Mouse (Mus musculus): ENCODE measurements around the gene Gstz1.
"Not testable (repeated sequence)": the region's sequence is repeated elsewhere in the genome, so short reads cannot be mapped to it uniquely, and the experiment has no call there.

Gene Gstz1

DNA sequence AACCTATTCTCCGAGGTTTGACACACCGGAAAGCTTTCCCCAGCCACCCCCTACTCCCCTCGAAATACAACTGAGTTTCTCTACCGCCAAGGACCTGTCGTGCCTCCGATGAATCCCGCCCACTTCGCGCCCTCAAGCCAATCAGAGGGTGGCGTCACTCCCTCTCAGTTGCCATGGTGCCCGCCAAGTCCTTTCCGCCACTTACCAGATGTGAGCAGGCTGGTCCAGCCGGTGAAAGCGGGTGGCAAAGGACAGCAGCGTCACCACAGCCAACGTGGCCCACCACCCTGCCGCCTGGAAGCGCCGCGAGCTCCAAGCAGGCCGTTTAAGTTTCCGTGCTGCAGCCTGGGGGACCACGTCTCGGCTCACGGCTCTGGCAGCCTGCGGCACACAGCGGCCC lies at the start of gene Gstz1:
Gstz1 (plus strand) TSS at position 200 of the 400 bp plus-strand sequence.
- DNase-seq (ENCODE audit: low spot score), result peak; percentile 95

GRCm38 (mm10) chr12:87100331-87100730 lies 46.6 kb upstream of the Gstz1 start:
- no peak for DNase-seq (ENCODE audit: low spot score)

- DNase-seq (ENCODE audit: low spot score), result peak; percentile 6
Measured at GRCm38 (mm10) chr12:87102165-87102631, 44.8 kb upstream of the Gstz1 start, which contains the start of gene Ngb. Gene Ngb (minus strand): TSS chr12:87102539.

DNA sequence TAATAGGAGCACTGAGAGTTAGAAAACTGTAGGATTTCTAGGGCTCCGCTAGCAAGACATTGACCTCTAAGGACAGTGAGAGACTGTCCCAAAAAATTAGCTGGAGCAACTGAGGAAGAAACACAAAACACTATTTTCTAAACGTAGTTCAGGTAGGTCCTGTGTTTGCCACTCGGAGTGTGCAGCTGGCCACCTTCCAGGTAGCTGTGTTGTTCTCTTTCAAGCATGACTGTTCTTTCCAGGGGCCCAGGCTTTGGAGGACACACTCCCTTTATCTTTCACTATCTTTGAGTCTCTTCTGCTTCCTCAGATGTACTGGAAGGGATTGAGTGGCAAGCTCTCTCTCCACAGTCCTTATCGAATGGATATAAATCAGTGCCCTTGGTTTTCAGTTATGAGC lies 43.5 kb upstream of the Gstz1 start:
- DNase-seq (ENCODE audit: low spot score), result no peak

DNA sequence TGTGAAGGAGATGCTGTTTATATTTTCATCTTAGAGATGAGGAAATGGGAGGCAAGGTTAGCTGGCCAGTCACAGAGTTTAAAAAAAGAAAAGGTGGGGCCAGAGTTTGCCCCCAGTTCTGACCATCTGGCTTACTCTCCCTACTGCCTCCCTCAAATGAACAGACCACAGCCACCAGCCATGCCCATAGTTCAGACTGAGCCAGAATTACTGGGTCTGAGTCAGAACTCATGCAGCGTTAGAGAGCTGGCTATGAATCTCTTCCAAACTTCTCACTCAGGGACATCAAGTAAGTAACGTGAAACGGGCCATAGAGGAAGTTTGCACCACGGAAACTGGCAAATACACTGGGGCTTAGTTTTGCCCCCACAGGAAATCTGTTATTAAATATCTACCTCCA lies 42.2 kb upstream of the Gstz1 start:
- DNase-seq (ENCODE audit: low spot score), result no peak

GRCm38 (mm10) chr12:87107357-87107977 lies 39.5 kb upstream of the Gstz1 start:
- DNase-seq (ENCODE audit: low spot score), result no peak

- no peak for DNase-seq (ENCODE audit: low spot score)
Measured at GRCm38 (mm10) chr12:87121918-87122589, 24.9 kb upstream of the Gstz1 start.

GRCm38 (mm10) chr12:87127256-87127655 lies 19.7 kb upstream of the Gstz1 start:
- no peak for DNase-seq (ENCODE audit: low spot score)

- DNase-seq (ENCODE audit: low spot score), result no peak
Measured at GRCm38 (mm10) chr12:87130224-87130623, 16.7 kb upstream of the Gstz1 start.

DNA sequence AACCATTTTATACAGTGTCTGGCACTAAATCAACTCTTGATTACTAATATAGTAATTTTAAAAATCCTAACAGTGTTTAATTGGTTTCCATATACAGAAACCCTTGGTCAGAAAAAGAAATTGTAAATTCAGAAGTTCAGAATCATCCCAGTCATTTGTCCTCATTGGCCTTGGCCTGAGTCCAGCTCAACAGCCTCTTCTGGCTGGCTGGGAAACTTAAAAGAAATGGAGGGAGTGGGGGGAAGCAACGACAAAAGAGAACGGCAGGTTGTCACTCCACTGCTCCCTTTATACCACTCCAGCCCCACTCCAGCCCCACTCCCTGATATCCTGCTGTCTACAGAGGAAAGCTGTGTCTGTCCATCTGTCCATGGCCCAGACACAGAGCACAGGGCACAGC lies 15.8 kb upstream of the Gstz1 start:
- no peak for DNase-seq (ENCODE audit: low spot score)

DNA sequence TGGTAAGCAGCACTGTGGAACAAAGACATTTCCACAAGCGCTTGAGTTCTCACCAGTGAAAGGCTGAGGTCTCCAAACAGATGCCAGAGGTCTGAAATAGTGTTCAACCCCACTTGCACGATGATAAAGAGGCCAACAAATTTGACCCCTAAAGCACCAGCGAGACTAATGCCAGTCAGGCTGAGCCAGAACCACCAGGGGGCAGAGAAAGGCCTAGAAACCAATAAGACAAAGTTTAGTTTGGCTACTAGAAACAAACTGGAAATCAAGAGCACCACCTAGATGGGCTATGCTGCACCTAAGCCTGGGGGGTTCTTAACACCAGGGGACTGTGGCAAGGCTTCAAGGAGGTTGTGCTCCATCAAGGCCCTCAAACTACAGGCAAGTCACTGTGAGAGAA lies 15.3 kb upstream of the Gstz1 start:
- DNase-seq (ENCODE audit: low spot score), result peak; percentile 55

GRCm38 (mm10) chr12:87132210-87132609 lies 14.8 kb upstream of the Gstz1 start:
- DNase-seq (ENCODE audit: low spot score), result no peak

DNA sequence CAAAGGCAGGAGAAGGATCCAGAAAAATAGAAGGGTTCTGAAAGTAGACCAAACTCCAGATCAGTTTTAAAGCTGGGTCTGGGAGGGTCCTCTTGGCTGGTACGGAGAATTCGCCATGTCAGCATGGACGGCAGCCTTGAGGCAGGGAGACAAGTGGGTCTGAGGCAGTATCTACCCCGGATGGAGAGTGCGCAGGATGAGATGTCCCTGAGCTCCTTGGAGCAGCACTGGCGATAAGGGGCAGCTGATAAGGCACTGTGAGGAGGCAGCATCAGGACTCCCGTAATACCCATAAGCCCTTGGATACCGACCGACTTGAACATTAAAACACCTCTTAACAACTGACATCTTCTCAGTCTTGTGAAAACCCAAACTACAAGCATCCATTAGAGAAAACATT lies 14.2 kb upstream of the Gstz1 start:
- no peak for DNase-seq (ENCODE audit: low spot score)

GRCm38 (mm10) chr12:87137439-87138341 lies 9.3 kb upstream of the Gstz1 start:
- no peak for DNase-seq (ENCODE audit: low spot score)

DNA sequence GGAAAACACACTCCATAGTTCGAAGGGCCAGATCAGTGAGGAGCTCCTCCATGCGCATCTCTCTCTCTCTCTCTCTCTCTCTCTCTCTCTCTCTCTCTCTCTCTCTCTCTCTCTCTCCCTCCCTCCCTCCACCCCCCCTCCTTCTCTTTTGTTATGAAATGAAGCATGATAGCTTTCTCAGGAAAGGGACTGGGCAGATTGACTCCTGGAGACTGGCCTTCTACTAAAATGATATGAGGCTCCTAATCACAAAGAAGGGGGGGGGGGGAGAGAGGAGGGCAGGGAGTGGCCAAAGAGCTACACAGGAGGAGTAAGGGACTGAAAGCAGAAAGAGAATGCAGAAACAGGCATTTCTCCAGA lies 8.6 kb upstream of the Gstz1 start:
- peak; percentile 35 for DNase-seq (ENCODE audit: low spot score)

DNA sequence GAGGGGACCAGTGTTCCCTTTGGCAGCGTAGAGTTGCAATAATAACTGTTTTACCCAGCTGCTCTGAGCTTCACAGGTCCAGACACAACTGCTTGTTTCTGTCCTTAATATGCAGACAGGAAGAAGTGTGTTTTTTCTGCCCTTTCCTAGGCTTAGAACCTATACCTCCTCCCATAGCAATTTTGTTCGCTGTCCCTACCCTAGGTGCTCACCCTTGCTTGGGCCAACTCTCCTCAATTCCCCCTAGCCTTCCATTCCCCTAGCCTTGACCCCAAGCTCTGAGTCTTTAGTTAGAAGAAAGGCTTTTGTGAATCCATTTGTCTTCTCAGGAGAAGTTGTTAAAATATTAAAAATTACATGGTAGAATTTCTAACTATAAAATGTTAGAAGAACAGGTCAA lies 8.2 kb upstream of the Gstz1 start:
- DNase-seq (ENCODE audit: low spot score), result no peak

GRCm38 (mm10) chr12:87142156-87142555 lies 4.8 kb upstream of the Gstz1 start:
- DNase-seq (ENCODE audit: low spot score), result no peak

DNA sequence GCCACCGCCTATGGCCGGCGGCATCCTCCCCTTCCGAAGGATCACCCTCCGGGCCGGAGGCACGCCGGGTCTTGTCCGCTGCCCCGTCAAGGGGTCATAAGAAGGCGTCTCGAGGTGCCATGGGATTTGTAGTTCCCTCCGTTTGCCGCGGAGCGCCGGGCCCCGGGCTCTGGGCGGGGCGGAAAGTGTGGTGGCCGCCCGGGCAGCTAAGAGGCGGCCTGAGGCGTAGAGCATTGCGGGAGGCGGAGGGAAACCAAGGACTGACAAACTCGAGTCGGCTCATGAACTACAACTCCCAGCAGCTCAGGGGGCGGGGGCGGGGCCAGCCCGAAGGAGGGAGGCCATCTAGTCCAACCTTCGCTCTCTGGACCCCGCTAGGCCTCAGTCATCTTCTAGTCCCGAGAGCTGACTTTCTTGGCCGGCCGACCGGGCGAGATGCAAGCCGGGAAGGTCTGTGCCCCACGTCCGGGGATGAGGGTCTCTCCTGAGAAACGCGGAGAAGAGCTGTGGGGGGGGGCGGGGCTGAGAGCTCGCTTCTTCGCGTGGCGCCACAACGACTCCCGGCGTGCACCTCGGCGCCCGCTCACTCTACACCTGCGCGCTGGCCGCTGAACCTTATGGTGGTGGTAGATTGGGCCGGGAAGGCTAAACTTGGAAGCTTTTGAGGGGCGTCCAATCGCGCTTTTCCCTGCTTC lies 577 bp downstream of the Gstz1 start, which contains the start of gene Pomt2:
Pomt2 (minus strand) TSS at position 574 of the 695 bp plus-strand sequence.
- peak; percentile 95 for DNase-seq (ENCODE audit: low spot score)

- DNase-seq (ENCODE audit: low spot score), result no peak
Measured at GRCm38 (mm10) chr12:87148136-87148535, 1.2 kb downstream of the Gstz1 start.

DNA sequence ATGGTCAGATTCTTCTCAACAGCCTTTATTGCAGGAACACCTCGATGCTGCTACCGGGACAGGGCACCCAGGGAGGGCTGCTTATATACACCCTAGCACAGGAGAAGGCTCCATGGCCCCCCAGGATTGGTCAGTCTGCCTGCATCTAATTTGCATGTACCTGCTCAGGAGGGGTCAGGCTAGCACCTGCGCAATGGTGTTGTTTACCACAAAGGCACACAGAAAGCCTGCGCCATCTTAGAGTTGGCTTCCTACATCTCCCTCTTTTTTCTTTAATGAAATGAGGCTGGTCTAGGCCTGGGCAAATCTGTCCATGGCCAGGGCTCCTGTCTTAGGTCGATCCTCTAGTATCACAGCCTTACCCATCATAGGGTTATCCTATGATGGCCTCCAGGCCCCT lies 2.5 kb downstream of the Gstz1 start:
- no peak for DNase-seq (ENCODE audit: low spot score)

DNA sequence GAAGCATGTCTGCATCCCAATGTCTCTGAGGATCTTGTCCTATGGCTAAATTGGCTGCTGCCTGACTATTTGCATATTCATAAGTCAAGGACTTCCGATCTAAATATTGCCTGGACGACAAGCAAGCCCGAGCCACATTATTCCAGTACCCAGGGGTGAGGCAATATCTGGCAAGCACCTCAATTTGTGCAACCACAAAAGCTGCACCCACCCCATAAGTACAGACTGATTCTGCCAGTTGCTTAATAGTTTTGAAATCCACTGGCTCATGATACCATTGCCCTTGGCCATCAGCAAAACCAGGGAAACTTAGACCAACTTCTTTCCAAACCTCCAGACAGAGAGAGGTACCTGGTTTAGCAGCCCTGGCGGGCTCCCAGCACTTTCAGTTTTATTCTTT lies 7.5 kb downstream of the Gstz1 start:
- not testable (repeated sequence) for DNase-seq (ENCODE audit: low spot score)

DNA sequence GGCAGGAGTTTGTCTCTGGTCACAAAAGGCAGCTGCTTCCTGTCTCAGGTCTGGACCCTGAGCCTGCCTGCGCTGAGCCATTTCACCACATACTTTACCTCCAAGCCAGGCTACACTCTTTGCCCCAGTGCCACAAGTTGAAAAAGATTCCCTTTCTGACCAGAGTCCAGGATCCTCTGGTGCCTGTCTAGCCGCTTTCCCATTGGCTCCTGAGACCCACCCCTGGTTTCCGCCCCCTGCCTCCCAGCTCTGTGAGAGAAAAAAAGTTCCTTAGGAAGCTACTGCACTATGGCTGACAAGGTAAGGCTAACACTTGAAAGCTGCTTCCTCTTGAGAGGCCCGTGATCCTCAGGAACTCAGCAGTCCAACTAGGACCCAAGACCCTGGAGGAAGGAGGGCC lies 10.4 kb downstream of the Gstz1 start:
- DNase-seq (ENCODE audit: low spot score), result no peak
